Mouse (Mus musculus): ENCODE data around the gene Gm20721. TPM values are rescaled to one million over a fixed set of nuclear protein-coding genes. Genes with fewer than 3 reads are reported as not detected.
A peak's percentile ranks its signal among the peaks of the same experiment; 100 is the strongest.
"Not testable (repeated sequence)": the region's sequence is repeated elsewhere in the genome, so short reads cannot be mapped to it uniquely, and the experiment has no call there.

Gm20721 gene
- 1 to 10 TPM; 2.2 to 3.4 TPM for total RNA-seq (2021)

DNA sequence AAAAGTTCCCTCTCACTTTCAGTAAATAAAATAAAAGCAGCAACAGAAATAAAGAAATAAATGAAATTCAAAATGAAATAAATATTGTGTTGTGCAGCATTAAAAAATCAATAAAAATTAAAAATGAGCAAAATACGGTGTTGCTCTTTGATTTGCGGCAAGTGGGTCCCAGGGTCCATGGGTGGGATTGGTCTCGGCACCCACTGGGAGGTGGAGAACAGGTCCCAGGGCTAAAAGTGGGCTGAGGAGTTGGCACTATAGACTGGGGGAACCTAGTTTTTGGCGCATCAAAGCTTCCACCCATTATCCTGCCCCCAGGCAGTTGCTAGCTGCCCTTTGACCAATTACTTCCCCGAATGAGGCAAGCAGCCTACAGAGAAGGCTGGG lies at the start of gene Gm20721:
TSS of gene Gm20721 (minus strand) at position 101 of the 387 bp plus-strand sequence.
- DNase-seq, result no peak

DNA sequence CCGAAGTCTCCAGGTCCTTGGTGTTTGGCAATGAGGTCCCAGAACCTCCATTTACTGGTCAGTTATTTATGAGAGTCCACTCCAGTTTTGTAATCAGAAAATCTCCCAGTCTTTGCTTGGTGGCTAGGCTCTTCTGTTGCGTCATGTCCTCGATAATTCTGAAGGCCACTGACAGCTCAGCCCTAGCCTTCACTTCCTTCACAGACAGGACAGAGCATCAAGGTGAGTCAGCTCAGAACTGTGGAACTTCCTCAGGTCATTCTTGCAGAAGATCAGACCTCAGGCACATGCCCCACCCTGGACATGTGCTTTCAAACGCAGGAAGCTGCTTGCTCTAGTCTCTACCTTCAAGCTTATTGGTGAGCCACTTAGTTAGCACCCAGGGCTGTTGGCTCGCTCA lies 46.9 kb upstream of the Gm20721 start:
- DNase-seq, result no peak

DNA sequence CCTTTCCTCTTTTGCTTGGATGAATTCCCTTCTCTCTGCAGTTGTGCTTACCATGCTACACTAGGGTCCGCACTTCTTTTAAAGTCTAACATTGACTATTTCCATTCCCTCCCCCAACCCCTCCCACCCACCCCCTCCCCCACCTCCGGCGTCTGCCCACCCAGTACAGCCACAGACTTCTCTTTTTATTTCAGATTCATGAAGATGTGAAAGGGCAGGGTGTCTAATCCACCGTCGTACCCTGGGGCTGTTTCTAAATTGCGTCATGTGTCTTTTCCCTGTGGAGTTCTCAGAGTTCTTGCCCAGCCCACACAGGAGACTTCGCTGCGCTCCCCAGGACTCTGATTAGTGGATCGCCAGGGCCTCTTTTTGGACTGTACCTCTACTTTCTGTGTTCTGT lies 46.0 kb upstream of the Gm20721 start:
- DNase-seq, result no peak

DNA sequence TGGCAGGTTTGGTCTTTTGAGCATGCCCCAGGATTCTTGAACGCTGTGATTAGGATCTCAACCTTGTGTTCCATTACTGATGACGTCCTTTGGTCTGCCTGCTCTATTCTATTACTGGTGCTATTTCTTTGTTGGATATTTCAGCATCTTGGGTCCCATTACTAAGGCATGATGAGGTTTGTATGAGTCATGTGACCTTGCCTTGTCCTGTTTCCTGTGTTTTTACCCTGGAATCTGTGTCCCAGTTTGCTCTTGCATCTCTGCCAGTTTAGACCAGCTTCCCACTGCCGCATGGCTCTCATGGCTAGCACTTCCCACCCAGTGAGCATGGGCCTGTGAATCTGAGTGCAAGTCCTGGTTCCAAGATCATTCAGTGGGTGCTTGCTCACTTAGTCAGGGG lies 45.4 kb upstream of the Gm20721 start:
- no peak for DNase-seq

DNA sequence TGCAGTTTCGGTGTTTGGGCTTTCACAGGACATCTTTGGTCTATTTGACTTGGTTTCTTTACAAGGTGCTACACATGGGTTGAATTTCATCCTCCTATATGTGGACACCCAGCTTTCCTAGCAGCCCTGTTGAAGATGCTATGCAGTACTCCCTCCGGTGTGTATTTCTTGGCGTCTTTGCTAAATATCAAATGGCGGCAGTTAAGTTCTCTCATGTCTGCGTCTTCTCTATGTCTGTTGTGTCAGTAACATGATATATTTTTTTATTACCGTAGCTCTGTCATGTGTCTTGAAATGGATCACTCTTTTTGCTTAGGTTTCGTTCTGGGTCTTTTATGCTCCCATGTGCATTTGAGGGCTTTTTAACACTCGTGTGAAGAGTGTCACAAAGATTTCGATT lies 34.5 kb upstream of the Gm20721 start:
- no peak for DNase-seq

DNA sequence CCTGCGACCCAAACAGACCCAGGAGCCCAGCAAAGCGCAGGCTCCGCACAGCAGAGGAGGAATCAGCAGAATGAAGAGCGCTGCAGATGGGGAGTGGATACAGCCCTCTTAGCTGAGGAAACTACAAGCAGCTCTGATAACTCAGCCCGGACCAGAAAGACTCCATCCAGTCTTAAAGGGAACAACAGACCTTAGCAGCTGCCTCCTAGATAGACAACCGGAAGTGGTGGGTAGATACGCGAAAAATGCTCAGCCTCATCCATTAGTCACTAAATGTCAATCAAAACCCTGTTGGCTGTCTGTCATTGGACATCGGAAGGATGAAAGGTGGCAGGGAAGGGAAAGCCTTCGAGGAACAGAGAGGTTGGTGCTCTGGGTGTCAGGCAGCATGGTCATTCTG lies 20.1 kb upstream of the Gm20721 start:
- no peak for DNase-seq

DNA sequence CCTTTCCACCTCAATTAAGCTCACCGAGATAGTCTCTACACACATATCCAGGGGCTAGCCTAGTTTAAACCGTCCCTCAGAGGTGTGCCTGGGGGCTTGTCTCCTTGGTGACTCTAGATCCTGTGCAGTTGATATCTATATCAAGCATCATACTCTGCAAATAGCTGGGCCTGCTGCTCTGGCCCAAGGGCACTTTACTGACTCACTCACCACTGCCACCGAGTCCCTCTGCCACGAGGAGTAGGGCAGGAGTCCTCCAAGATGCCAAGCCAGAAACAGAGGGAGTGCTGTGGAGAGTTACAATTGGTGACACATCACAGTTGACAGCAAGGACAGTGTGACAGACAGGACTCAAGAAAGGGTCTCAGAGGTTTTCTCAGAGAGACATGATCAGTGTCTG lies 13.1 kb upstream of the Gm20721 start:
- no peak for DNase-seq

DNA sequence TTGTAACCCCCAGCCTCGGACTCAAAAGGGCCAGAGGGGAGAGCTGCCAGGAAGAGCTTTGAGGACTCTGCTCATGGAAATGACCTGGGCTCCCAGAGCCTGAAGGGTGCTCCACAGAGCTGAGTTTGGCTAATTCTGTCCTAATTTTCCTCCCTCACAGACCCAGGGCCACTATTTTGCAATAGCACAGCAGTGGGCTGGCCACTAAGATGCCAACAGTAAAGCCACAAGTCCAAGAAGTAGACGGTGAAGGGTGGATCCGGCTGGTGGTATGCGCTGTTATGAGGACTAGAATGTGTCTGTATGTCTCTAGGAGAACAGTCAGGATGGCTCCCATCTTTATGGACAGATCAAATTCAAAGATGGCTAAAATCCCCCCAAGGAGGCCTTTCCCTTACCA lies 12.0 kb upstream of the Gm20721 start:
- no peak for DNase-seq

DNA sequence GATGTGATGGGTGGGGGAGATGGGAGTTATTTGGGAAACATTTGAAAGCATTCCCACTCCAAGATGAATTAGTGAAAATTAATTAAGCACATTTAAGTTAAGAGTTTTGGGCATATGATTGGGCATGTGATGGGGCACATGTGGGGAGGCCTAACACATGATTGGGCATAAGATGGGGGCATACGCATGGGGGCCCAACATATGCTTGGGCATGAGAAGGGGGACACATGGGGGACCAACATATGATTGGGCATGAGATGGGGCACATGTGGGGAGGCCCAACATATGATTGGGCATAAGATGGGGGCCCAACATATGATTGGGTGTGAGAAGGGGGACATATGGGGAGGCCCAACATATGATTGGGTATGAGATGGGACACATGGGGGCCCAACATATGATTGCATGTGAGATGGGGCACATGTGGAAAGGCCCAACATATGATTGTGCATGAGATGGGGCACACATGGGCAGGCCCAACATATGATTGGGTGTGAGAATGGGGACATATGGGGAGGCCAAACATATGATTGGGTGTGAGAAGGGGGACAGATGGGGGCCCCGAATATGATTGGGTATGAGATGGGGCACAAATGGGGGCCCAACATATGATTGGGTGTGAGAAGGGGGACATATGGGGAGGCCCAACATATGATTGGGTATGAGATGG lies 622 bp upstream of the Gm20721 start:
- not testable (repeated sequence) for DNase-seq

DNA sequence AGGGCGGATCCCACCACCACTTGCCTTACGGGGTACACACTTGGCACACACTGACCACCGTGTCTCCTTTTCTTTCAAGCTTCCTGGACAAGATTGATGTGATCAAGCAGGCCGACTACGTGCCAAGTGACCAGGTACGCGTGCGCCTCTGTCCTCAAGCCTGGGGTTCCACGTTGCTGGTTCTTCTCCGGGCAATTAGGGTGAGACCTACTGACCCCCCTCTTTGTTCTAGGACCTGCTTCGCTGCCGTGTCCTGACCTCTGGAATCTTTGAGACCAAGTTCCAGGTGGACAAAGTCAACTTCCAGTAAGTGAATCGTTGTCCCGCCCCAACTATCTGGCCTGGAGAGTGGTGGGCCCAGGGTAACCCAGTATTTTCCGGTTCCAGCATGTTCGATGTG lies 1.5 kb downstream of the Gm20721 start:
- no peak for DNase-seq

DNA sequence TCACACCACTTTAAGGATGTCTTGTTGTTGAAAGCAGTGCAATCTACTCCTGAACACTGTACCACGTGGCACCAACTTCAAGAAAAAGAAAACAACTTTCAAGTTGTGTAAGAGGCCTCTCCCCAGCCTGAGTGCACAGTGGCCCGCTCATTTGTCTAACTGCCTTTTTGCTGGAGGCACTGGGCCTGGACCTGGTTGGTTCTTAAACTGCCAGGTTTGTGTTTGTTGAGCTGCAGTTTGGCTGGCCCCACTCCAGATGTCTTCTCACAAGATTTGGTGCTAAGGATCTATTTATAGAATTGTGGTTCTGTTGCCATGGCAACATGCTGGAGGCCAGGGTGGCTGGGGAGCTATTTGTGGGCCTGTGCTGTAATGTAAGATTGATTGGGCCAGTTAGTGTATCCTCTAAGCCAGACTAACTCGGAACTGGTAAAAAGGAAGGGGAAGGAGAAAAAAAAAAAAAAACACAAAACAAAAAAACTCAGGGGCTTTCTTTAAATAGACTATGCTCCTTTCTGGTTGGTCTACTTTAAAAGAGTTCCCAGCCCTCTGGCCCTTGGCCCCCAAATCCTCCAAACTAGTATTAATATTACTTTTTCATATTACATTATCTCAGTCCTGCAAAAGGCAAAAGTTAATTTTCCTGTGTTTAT lies 2.4 kb downstream of the Gm20721 start:
- peak; percentile 92 for DNase-seq

DNA sequence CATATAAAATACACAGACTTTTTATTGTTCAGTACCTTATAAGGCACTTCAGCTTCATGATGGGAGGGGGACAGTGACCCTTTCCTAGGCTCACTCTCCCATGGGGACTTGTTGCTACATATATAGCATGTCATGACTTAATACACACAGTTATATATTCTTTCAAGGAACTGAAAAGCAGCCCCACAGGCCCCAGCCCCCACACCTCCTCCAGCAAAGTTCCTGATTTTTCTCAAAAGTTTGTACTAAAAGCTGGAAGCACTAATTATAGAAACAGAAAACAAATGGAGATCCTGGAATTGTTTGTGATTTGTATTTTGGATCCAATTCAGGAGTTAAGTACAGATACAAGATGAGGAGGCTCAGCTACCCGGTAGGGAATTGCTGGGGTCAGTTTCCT lies 2.9 kb downstream of the Gm20721 start:
- peak; percentile 12 for DNase-seq

DNA sequence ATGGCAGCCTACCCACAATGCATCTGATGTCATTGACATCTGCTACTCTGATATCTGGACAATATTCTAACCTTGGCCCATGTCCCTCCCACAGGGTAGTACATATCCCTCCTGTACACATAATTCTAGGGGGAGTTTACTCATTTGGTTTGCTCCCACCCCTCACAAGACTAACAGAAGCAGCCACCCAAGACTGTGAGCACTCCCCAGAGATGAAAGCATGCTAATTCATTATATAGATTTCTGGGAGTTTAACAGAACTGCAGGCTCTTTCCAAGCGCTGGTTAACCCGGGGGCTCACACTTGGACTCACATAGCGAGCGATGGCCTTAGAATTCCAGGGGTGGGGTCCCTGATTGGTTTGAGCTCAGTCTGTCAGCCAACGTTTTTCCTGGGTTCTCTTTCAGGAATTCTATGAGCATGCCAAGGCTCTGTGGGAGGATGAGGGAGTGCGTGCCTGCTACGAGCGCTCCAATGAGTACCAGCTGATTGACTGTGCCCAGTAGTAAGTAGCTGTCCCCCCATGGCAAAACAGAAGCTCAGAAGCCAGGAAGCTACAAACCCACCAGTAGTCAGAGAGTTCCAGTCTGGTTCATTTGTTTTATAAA lies 3.6 kb downstream of the Gm20721 start:
- peak; percentile 18 for DNase-seq

DNA sequence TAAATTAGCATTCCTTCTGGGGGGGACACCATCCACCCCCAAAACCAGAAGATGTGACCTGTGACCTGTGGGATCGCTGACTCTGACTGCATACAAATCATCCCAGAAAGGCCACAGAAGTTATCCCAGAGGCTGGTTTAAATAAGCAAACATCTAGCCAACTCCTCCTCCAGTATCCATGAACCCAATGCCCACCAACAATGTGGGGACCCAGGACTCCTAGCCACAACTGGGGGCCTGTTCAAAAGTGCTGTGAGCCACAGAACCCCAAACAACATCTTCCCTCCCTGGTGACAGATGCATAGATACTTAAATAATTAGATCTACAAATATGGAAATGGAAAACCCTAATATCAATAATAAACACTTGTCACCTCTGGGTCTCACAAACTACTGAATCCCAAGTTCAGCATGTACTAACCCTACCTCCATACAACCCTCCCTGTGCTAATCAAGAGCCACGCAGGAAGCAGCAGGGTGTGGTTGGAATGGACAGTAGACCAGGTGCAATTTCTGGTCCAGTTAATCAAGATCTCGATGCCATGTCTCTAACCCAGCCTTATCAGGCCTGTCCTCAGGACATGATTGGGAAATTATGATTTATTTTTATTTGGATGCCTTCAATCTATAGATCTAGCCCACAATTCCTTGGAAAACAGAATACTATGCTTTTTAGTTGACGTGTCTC lies 5.5 kb downstream of the Gm20721 start:
- no peak for DNase-seq

DNA sequence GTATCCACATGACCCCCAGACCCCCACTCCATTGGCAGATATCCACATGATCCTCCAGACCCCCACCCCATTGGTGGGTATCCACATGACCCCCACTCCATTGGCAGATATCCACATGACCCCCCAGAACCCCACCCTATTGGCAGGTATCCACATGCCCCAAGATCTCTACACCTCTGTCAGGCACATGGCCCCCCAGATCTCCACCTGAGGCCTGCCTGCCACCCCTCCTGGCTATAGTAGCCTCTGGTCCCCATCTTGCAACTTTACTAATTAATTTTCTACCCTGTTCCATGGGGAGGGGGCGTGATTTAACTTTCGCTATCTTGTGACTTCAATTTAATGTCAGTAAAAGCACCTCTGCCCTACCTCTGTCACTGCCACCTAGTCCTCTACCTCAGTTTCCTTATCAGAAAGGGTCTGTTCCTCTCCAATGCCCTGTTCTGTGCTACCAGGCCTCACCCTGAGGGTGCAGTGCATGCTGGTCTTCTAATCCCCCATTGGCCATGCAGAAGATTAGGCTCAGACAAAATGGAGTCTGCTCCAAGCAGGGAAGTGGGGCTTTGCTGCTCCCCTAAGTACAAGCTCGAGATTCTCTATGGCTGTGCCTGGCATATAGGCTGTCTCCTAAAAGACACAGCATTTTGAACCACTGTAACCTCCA lies 6.2 kb downstream of the Gm20721 start:
- no peak for DNase-seq

DNA sequence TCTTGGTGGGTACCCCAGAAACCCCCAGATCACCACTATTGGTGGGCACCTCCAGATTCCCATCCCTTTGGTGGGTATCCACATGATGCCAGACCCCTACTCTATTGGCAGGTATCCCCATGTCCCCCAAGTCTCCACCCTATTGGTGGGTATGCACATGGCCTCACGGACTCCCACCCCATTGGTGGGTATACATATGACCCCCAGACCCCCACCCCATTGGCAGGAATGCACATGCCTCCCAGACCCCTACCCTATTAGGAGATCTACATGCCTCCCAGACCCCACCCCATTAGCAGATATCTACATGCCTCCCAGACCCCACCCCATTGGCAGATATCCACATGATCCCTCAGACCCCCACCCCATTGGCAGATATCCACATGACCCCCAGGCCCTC lies 6.8 kb downstream of the Gm20721 start:
- DNase-seq, result no peak

DNA sequence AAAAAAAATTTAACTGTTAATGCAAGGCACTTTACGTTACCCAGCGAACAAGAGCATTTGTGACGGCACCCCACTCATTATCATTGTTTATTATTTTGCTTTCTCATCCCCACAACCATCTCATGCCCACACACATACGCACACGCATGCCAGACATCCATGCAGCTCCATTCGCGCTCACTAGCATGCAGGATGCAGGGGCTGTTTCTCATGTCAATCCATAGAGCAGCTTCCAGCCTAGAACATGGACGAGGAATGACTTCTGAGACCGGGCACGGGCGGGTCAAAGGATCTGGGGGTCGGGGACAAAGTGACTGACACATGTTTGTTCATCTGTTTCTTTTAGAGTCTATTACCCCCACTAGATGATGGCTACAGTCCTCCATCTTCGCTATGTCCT lies 9.2 kb downstream of the Gm20721 start:
- DNase-seq, result no peak

DNA sequence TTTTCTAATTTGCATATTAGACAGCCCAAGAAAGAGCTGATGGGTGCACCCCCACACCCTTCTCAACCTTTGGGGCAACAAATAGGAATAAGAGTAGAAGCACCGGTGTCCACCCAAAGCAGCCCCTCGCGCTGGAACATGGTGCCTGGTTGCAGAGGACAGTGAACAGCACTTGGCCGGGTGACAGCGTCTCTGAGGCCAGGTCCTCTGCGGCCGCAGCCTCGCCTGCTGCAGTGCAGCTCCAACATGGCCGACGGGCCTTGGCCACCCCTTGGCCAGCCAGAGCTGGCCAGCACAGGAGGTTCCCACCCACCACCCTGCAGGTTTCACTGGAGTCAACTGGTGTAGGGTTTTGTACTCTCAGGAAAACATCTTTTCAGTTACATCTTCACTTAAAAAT lies 12.1 kb downstream of the Gm20721 start:
- DNase-seq, result peak; percentile 48

DNA sequence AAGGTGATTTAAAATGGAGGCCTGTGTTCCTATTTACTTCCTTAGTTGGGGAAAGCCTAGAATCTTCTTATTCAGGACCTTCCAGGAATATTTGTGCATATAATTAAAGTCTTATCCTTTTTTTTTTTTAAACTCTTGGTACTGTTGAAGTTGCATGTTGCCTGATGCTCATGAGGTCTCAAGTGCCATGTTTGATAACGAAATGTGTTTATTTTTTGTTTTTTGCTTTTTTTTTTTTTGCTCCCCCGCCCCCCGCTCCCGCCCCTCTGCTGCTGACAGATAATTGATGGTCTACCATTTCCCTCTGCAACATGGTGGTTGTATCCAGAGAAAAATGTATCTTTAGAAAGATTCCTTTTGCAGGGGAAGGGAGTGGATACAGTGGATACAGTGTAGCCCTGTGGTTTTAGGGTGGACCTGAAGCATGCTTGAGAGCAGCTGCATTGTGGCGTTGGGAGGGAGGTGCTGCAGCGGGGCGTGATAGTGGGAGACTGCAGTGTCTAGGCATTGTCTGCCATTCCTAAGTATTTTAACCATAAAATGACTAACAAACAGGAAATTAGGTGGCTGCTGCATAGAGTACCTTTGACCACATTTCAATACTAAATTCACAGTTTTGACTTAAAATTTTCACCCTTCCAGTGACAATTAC lies 13.1 kb downstream of the Gm20721 start:
- no peak for DNase-seq

DNA sequence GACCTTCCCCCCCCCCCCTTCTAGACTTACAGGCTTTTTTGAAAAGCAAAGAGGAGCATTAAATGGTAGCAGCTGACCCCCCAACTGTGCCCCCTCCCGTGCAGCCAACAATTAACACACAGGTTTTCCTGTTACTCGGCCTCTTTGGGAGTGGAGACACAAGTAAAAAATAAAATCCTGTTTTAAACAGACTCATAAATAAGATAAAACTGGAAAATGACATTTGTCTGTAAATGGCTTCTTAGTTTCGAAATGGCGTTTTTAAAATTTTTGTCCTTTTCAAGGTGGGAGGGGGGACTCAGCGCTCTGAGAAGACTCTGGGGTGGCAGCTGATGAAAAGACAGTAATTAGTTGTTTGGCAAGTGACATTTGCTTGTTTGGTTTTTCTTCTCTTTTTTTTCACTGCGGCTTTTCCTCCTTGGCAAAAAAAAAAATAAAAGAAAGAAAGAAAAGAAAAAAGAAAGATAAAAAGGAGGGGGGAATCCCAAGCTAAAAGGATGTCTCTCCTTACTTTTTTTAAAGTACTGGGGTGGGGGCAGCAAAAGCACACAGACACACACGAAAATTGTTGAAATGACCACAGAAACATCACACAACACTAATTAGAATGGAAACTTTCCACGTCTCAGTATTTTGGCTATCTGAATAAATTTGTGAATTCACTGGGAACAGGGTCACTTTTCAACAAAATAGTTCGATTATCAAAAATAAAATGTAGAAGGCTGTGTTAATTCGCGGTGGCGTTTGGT lies 15.1 kb downstream of the Gm20721 start:
- no peak for DNase-seq

DNA sequence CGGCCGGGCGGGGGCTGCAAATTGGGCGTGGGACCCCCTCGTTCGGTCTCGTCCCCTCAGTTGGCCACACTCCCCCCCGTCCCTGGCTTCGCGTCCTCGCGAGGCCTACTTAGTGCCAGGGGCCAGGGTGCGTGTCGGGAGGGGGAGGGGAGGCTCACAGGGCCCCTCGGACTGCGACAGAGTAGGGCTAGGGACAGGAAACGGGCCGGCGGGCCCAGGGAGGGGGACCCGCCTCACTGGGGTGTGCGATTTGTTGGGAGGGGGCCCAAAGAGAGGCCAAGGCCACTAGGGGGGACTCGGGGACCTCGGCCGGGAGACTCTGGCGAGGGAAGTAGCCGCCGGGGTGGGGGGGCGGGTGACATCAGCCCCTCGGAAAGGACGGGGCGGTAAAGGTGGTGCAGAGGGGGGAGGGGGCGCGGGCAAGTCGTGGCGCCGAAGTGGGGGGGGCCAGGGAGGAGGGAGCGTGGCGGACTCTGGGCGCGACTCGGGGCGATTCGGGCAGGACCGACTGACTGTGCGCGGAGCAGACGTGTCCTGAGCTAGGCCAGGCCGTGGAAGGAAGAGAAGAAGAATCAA lies 15.8 kb downstream of the Gm20721 start:
- peak; percentile 87 for DNase-seq
